Mouse (Mus musculus): ENCODE measurements around the gene Pla1a. TPM values are rescaled to one million over a fixed set of nuclear protein-coding genes. Genes with fewer than 3 reads are reported as not detected.

Pla1a gene
- polyA plus RNA-seq, 1 experiment, result 0.37 TPM

DNA sequence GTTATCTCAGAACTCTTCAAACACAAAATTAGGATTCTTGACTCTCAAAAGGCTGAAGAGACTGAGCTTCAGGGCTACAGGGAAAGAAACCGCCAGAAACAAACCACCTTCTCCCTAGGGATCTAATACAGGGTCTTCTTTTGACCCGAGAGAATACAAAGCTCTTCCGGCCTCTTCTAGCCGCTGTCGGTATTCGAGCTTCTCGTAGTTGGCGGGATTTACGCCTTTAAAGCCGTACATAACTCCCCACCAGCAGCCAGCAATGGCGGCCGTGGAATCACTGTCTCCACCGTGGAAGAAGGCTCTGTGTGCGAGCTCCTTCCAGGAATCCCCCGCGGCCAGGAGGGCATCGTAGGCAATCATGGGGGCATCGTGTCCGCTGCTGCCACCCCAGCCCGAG, 12.6 kb upstream of the Pla1a start:
- no peak for DNase-seq (ENCODE audit: low read depth)
- TF ChIP-seq POLR2A (IDR thresholded peaks at IDR 0.05; ENCODE audit: borderline replicate concordance, extremely low read depth, insufficient read depth, insufficient read length, poor library complexity, severe bottlenecking), result no peak
- no peak for TF ChIP-seq CTCF (IDR thresholded peaks at IDR 0.05; ENCODE audit: borderline replicate concordance, extremely low read depth, insufficient read depth, insufficient read length)

DNA sequence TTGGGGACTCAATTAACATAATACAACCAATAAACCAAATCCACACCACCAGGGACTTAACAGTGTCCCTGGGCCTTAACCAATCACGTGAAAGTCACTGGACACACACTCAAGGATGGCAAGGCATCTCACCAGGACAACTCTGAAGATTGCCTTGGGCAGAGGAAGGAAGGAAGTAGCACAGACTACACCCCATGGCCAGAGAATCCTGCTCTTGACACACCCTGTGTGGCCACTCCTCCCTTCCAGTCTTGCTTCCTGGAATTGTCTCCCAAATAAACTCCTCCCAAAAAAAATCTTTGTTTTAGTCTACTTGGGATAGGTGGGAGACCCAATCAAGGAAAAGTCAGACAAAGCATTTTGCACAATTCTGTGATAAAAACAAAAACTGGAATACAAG, 12.1 kb upstream of the Pla1a start:
- no peak for DNase-seq (ENCODE audit: low read depth)
- TF ChIP-seq POLR2A (IDR thresholded peaks at IDR 0.05; ENCODE audit: borderline replicate concordance, extremely low read depth, insufficient read depth, insufficient read length, poor library complexity, severe bottlenecking) (no peak), CTCF (IDR thresholded peaks at IDR 0.05; ENCODE audit: borderline replicate concordance, extremely low read depth, insufficient read depth, insufficient read length) (no peak)

DNA sequence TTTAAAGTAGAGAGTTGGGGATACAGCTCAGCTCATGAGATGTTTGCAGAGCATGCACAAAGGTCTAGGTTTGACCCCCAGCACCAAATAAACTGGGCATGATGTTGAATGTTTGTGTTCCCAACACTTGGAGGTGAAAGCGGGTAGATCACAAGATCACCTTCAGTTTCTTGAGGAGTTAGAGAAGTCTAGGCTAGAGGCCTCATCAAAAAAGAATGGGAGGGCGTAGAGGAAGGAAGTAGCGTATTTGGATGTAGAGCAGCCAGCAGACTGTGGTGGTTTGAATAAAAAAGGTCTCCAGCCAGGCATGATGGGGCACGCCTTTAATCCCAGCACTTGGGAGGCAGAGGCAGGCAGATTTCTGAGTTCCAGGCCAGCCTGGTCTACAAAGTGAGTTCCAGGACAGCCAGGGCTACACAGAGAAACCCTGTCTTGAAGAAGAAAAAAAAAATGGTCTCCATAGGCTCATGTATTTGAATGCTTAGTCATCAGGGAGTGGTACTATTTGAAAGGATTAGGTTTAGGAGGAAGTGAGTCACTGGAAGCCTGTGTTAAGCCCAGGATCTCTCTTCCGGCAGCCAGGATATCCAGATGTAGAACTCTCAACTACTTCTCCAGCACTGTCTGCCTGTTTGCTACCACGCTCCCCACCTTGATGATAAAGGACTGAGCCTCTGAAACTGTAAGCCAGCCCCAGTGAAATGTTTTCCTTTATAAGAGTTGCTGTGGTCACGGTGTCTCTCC, 10.9 kb upstream of the Pla1a start:
- TF ChIP-seq CTCF (IDR thresholded peaks at IDR 0.05; ENCODE audit: borderline replicate concordance, extremely low read depth, insufficient read depth, insufficient read length), result no peak
- TF ChIP-seq POLR2A (IDR thresholded peaks at IDR 0.05; ENCODE audit: borderline replicate concordance, extremely low read depth, insufficient read depth, insufficient read length, poor library complexity, severe bottlenecking), result no peak

DNA sequence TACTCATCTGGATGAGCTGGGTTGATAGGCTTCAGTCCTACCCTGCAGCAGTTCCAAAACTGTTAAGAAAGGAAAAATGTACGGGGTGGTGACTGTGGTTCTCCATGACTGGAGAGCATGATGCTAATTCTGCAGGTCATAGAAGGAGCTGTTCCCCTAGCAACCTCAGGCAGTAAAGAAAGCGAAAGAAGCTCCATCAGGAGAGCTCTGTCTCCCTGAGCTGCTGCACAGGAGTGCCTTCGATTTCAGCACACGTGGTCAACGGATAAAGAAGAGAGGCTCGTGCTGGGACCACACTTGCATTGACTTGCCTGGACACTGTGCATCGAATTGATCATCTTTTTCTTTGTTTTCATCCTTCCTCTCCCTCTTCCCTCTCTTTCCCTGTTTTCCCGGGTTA, 9.3 kb upstream of the Pla1a start:
- TF ChIP-seq CTCF (IDR thresholded peaks at IDR 0.05; ENCODE audit: borderline replicate concordance, extremely low read depth, insufficient read depth, insufficient read length), result no peak
- TF ChIP-seq POLR2A (IDR thresholded peaks at IDR 0.05; ENCODE audit: borderline replicate concordance, extremely low read depth, insufficient read depth, insufficient read length, poor library complexity, severe bottlenecking), result no peak
- no peak for DNase-seq (ENCODE audit: low read depth)

More for the DNA sequence above, 10.9 kb upstream of the Pla1a start:
- DNase-seq (ENCODE audit: low read depth), result no peak

DNA sequence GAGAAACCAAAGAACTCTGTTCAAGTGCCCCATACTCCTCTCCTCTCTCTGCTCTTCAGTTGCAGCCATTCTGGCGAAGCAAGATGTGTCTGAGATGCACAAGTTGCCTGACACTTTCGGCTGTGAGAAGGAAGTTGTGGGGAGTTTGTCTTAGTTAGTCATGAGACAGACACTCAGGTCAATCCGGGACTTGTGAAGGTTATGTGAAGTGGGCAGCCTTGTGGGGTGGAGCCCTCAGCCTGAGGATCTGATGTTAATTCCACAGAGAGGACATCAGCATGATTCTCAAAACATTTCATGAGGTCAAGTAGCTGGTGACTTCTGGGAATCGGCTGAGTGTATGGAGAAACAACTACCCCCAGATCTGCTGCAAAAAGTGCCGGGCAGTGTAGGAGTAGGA, 8.7 kb upstream of the Pla1a start:
- no peak for DNase-seq (ENCODE audit: low read depth)
- TF ChIP-seq POLR2A (IDR thresholded peaks at IDR 0.05; ENCODE audit: borderline replicate concordance, extremely low read depth, insufficient read depth, insufficient read length, poor library complexity, severe bottlenecking) (no peak), CTCF (IDR thresholded peaks at IDR 0.05; ENCODE audit: borderline replicate concordance, extremely low read depth, insufficient read depth, insufficient read length) (no peak)

DNA sequence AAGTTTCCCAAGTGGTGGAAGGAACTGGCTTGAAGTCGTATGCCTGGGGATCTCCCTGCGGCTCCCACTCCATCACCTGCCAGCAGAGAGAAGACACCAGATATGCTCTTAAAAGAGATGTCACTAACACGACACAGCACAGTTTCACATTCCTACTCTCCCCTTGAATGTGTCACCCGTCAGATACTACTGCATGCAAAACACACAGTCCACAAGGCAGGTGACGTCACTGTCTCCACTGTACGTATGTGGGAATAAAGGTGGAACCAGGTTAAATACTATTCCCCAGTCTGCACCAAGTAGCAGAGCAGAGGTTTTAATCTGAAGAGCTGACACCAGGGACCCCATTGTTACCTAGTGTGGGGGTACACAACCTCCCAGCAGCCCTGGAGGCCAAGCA, 7.5 kb upstream of the Pla1a start:
- TF ChIP-seq POLR2A (IDR thresholded peaks at IDR 0.05; ENCODE audit: borderline replicate concordance, extremely low read depth, insufficient read depth, insufficient read length, poor library complexity, severe bottlenecking), result no peak
- no peak for DNase-seq (ENCODE audit: low read depth)

DNA sequence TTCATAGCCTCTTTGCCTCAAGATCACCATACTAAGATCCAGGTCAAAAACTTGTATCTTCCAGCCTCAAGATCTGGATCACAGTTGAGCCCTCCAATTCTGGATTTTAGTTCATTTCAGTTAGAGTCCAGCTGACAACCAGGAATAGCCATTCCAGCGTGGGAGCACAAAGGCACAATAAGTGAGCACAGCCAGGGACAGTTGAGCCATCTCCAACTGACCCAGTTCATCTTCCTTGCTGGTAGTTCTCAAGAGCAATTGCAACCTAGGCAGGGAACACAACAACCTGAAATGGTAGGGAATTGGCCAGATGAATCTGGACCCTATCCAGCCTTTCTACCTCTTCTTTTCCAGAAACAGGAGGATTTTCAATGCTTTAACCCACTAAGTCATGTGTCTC, 6.2 kb upstream of the Pla1a start:
- TF ChIP-seq CTCF (IDR thresholded peaks at IDR 0.05; ENCODE audit: borderline replicate concordance, extremely low read depth, insufficient read depth, insufficient read length), result no peak
- no peak for TF ChIP-seq POLR2A (IDR thresholded peaks at IDR 0.05; ENCODE audit: borderline replicate concordance, extremely low read depth, insufficient read depth, insufficient read length, poor library complexity, severe bottlenecking)
- no peak for DNase-seq (ENCODE audit: low read depth)

DNA sequence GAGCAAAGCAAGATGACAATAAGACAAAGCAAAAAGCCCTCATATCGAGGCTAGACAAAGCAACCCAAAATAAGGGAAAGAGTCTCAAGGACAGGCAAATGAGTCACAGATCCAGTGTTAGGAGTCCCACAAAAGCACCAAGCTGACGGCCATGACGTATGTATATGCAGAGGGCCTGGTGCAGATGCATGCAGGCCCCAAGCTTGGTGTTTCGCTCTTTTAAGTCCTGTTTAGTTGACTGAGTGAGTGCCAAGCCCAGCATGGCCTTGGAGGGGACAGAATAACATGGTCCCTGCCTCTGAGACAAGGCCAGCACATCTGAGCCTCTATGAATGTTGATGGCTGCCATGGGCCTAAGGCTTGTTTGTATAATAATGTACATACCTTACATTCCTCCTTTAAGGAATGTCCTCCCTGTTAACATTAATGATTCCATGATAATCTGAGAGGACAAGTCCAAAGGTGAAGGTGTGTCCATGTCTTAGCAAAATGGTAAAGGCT, 1.4 kb upstream of the Pla1a start:
- no peak for TF ChIP-seq CTCF (IDR thresholded peaks at IDR 0.05; ENCODE audit: borderline replicate concordance, extremely low read depth, insufficient read depth, insufficient read length)
- no peak for TF ChIP-seq POLR2A (IDR thresholded peaks at IDR 0.05; ENCODE audit: borderline replicate concordance, extremely low read depth, insufficient read depth, insufficient read length, poor library complexity, severe bottlenecking)

DNA sequence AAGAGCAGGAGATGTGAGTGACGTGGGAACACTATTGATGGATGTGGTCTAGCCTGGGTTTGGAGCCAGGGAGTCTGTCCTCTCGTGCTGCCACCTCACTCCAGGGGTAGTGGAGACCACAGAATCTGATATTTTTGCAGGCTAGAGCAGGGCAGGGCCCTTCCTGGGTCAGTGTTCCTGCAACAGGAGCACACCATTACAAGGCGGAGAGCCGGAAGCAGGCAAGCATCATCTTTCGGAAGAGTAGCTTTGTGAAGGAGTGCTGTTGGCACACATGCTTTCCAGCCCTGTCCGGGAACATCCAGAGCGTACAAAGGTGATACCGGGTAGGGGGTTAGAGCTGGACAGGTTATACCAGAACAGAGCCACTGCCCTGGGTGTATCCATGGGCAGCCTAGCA, 569 bp upstream of the Pla1a start:
- no peak for TF ChIP-seq CTCF (IDR thresholded peaks at IDR 0.05; ENCODE audit: borderline replicate concordance, extremely low read depth, insufficient read depth, insufficient read length)
- TF ChIP-seq POLR2A (IDR thresholded peaks at IDR 0.05; ENCODE audit: borderline replicate concordance, extremely low read depth, insufficient read depth, insufficient read length, poor library complexity, severe bottlenecking), result no peak
- DNase-seq (ENCODE audit: low read depth), result no peak

More for the DNA sequence above, 1.4 kb upstream of the Pla1a start:
- no peak for DNase-seq (ENCODE audit: low read depth)

DNA sequence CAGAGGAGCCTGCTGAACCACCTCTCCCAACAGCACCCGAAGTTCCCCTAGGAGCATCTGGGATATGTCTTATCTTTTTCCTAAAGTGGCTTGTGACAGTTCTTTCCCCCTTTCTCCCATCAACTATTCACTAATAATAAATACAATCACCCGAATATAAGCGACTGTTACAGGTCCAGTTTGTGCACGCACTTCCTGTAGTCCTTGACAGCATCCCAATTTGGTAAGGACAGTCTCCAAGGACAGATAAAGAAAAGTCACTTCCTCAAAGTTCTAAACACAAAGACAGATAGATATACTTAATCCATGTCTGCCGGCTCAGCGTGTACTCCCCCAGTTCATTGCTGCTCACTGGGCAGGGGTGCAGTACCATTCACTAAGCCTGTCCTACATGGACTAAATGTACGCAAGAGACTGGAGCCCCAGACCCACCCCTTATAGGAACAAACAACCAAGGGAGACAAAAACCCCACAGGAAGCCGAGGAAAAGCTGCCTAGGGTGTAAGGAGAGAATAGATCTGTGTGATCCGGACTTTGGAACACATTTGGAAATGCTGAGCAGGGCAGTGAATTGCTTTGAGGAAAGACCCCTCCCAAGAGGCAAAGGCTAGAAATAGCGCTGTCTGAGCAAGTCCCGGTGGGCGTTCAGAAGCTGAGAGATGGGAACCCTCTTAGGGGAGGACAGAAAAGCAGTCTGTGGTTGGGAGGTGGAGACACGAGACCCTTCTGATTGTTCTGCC, 1.3 kb downstream of the Pla1a start:
- no peak for TF ChIP-seq CTCF (IDR thresholded peaks at IDR 0.05; ENCODE audit: borderline replicate concordance, extremely low read depth, insufficient read depth, insufficient read length)

DNA sequence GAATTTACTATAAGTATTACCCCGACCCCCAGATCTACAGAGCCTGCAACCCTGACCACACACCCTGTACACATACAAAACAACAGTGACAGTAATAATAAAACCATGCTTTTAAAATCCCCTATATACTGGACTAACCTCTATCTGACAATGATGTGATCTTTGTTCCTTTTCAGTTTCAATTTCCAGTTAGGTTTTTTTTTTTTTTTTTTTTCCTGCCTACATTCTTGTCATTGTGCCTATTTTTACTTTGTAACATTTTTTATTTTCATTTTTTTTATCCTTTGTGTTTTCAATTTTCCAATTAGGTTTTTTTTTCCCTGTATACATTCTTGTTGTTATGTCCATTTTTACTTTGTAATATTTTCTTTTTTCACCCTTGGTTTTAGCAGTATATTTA, 7.1 kb downstream of the Pla1a start:
- DNase-seq (ENCODE audit: low read depth), result no peak

More for the DNA sequence above, 1.3 kb downstream of the Pla1a start:
- DNase-seq (ENCODE audit: low read depth), result peak; percentile 0

DNA sequence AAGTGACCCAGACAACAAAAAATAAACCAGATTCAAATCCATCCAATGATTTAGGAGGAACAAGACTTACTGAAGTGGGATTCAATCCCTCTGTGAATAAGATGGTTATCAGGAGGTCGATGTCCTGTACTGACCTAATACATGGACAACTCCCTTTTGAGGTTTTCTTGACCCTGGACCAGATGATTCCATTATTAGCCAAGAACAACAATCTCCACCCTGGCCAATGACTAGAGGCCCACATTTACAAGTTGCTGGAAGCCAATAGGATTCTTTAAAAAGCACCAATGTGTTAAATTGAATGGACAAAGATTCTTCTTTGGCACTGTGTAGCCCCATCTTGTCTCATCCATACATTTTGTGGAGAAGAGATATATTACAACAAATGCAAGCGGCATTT, 7.6 kb downstream of the Pla1a start:
- no peak for TF ChIP-seq POLR2A (IDR thresholded peaks at IDR 0.05; ENCODE audit: borderline replicate concordance, extremely low read depth, insufficient read depth, insufficient read length, poor library complexity, severe bottlenecking)
- no peak for TF ChIP-seq CTCF (IDR thresholded peaks at IDR 0.05; ENCODE audit: borderline replicate concordance, extremely low read depth, insufficient read depth, insufficient read length)
- no peak for DNase-seq (ENCODE audit: low read depth)

More for the DNA sequence above, 7.1 kb downstream of the Pla1a start:
- TF ChIP-seq CTCF (IDR thresholded peaks at IDR 0.05; ENCODE audit: borderline replicate concordance, extremely low read depth, insufficient read depth, insufficient read length), result no peak

Measured in brain, embryonic 14.5 days (tissue).